Mouse (Mus musculus): ENCODE results near the gene Atf7.

Gene Atf7

GRCm38 (mm10) chr15:102499851-102500250 is 125.4 kb downstream of the Atf7 start:
- no peak for DNase-seq (ENCODE audit: low spot score in 2 of 2)

DNA sequence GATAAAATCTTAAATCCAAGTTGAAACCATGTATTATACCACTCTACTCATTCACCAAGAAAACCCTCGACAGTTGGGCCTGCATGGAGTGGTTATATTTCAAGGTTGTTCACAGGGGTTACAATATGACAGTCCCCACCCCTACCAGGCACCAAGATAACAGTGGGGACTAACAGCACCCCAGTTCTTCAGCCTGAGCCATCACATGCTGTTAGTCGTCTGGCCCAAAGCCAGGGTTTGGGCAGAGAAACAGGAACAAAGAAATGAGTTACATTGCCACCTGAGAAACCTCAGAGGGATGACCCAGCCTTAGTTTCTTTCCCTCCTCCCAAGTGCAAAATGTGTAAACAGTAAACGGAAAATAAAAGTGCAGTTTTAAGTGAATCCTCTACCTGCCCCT is 125.9 kb downstream of the Atf7 start:
- DNase-seq (ENCODE audit: low spot score in 2 of 2), result no peak

DNA sequence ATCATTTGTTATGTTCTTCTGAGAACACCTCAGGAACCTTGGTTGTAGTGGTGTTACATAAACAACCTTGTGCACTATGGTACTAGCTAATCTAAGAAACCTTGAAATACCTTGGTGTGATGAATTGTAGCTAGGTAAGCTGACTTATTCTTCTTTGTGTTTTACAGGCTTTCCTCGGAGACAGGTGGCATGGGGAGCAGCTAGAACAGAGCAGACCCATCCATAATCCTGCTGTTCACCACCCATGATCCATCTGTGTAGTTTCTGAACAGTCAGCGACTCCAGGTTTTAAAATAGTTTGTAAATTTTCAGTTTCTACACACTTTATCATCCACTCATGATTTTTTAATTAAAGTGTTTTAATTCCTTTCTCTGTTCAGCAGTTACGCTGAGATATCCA is 126.9 kb downstream of the Atf7 start:
- no peak for DNase-seq (ENCODE audit: low spot score in 2 of 2)

DNA sequence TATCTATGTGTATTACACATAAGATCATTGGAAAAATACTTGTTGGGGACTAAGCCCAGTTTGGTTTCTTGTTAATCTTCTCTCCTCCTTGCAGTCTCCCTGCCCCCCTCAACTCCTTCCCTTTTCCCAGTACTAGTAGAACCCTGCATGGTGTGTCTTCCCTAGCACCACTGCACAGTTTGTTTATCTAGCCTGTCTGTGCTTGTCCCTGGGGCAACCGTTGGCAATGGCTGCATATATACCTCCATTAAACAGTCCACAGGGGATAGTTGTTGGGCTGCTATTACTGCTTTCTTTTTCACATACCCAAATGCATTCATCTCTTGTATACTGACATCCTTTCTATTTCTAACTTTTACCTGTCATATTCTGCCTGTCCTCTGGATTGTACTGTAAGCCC is 137.6 kb downstream of the Atf7 start:
- no peak for DNase-seq (ENCODE audit: low spot score in 2 of 2)

DNA sequence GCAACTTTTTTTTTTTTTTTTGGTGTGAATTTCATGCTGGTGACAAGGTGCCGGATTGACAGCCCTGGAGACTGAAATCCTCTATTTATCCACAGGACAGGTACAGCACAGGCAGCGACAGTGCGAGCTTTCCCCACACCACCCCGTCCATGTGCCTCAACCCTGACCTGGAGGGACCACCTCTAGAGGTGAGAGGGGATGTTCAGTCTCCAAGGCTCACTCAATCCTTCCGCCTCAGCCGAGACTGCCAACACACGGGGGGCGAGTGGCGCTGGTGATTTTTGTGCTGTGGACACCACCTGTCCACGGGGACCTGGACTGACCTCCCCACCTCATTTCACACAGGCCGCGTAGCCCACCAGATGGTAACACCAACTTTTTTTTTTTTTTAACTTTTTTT is 139.4 kb downstream of the Atf7 start:
- DNase-seq (ENCODE audit: low spot score in 2 of 2), result no peak

- no peak for DNase-seq (ENCODE audit: low spot score in 2 of 2)
Observed at GRCm38 (mm10) chr15:102483136-102483535, 142.1 kb downstream of the Atf7 start.

Measured in spleen, postnatal 36 days (tissue).